Mouse (Mus musculus) adrenal gland, adult 18-20 months (tissue): ENCODE data around the gene Fbxw22. TPM values are rescaled to one million over a fixed set of nuclear protein-coding genes. Genes with fewer than 3 reads are reported as not detected.
"Not testable (repeated sequence)": the region's sequence is repeated elsewhere in the genome, so short reads cannot be mapped to it uniquely, and the experiment has no call there.

Source experiments
- DNase-seq, 2 experiments: peaks; one replicate each; pipeline ENCODE4 v3.0.0; 2021 to 2022; ENCODE audit warnings: low spot score in 2 of 2
- long read RNA-seq, 2 experiments: library from polyadenylated mRNA; stranded (forward); transcript quantifications; one replicate each; pipeline ENCODE4 v2.0.0; 2021
- total RNA-seq, 2 experiments: library from RNA; stranded (reverse); gene quantifications; 1 replicate in 1 of 2; 2 replicates in 1 of 2; pipeline ENCODE4 v1.2.3; 2021

Gene Fbxw22
- total RNA-seq: not detected
- long read RNA-seq, experiment 1: 0 reads
- long read RNA-seq, experiment 2: 0 reads

DNA sequence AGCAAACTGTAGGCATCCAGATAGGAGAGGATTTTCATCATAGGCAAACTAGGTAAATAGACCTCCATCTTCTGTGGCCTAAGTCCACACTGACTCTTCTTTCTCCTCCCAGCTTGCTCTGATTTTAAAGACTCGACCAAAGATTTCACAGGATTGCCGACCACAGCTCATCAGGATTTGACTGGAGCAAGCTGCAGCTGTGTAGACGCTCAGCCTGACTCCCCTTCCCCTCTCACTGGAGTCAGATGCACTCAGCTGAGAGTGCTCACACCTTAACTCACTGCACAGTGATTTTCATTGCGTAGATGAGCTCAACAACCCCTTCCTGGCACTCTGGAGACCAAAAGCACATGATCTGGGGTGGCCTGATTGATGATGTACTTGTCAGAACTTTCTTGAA lies at the start of gene Fbxw22:
Gene Fbxw22, minus strand, starts transcription at position 101 of the 400 bp plus-strand sequence.
- DNase-seq: not testable (repeated sequence)

GRCm38 (mm10) chr9:109449040-109449439 lies 44.9 kb upstream of the Fbxw22 start, which contains the start of gene Fbxw16:
Fbxw16 (minus strand) TSS chr9:109449140.
- no peak for DNase-seq

GRCm38 (mm10) chr9:109432956-109433355 lies 28.9 kb upstream of the Fbxw22 start:
- DNase-seq: no peak

DNA sequence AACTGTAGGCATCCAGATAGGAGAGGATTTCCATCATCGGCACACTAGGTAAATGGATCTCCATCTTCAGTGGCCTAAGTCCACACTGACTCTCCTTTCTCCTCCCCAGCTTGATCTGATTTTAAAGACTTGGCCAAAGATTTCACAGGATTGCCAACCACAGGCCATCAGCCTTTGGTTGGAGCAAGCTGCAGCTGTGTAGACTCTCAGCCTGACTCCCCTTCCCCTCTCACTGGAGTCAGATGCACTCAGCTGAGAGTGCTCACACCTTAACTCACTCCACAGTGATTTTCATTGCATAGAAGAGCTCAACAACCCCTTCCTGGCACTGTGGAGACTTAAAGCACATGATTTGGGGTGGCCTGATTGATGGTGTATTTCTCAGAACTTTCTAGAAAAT lies 64.5 kb downstream of the Fbxw22 start, which contains the start of gene Fbxw28:
Gene Fbxw28, minus strand, starts transcription at position 101 of the 400 bp plus-strand sequence.
- DNase-seq: not testable (repeated sequence)

Other genes with a start within 250 kb of the Fbxw22 start
- not detected for gene Fbxw21, start 242.3 kb downstream of the Fbxw22 start, total RNA-seq
- gene Fbxw13, start 208.3 kb downstream of the Fbxw22 start, total RNA-seq: not detected
- not detected for gene Fbxw20, start 169.5 kb downstream of the Fbxw22 start, total RNA-seq
- not detected for gene Fbxw14, start 116.6 kb downstream of the Fbxw22 start, total RNA-seq
- not detected for gene Fbxw28, start 64.6 kb downstream of the Fbxw22 start, total RNA-seq
- not detected for gene Fbxw16, start 44.8 kb upstream of the Fbxw22 start, total RNA-seq
- gene Fbxw19, start 91.6 kb upstream of the Fbxw22 start, total RNA-seq: not detected
- not detected for gene Fbxw15, start 164.0 kb upstream of the Fbxw22 start, total RNA-seq
- not detected for gene Fbxw24, start 221.8 kb upstream of the Fbxw22 start, total RNA-seq